Mouse (Mus musculus): Measurements from ENCODE around the gene Chpf2.

The Chpf2 gene

GRCm38 (mm10) chr5:24639081-24639480 is 52.5 kb downstream of the Chpf2 start:
- no peak for DNase-seq (ENCODE audit: low spot score in 2 of 2)

Data from spleen, postnatal 10 days (tissue).